ENCODE assay signal across 10 mouse cellular contexts in the genomic region with DNA sequence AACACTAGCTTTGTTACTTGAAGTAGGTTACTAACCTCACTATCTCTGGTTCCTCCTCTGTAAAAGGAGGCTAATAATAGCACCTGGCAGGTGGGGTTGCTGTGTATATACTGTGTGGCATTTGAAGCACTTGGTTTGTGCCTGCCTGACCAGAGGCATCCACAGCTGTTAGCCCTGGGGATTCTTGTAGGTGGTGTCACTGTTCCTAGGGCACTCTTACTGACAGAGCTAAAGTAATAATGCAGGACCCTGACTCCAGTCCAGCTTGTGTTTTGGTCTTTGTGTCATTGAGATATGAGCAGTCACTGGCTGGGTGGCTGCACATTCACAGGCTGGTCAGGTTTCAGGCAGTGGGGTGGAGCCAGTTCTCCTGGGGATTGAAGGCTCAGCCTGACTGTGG. TPM values are rescaled to one million over a fixed set of nuclear protein-coding genes. Genes with fewer than 3 reads are reported as not detected.
DNase-seq lines count a peak whose midpoint lies in the region; ATAC-seq lines count a peak whose summit lies in the region.
"Had no signal": no experiment of that assay in that cellular context is flagged by ENCODE, and none has a peak within 500 bp of the region (broad histone marks: within the 10 kb centered on the region; RNA-seq: fewer than 3 reads in every experiment).

No protein-coding gene starts in this region.

- H3K4me3 ChIP-seq in kidney, embryonic 16.5 days (ENCODE audit: low read length) = no peak overlapping the region
- no peak overlapping the region for H3K4me3 ChIP-seq in forebrain, embryonic 11.5 days (ENCODE audit: low read depth, low read length)
- H3K4me3 ChIP-seq: embryonic facial prominence, embryonic 12.5 days; neural tube, embryonic 15.5 days had no signal

- H3K36me3 ChIP-seq in kidney, embryonic 16.5 days (ENCODE audit: insufficient read depth, low read length) = no peaks in the 10 kb centered on the region
- no peaks in the 10 kb centered on the region for H3K36me3 ChIP-seq in forebrain, embryonic 11.5 days (ENCODE audit: control insufficient read depth, insufficient read depth, low read length)
- H3K36me3 ChIP-seq: embryonic facial prominence, embryonic 12.5 days; neural tube, embryonic 15.5 days had no signal

- no peak overlapping the region for H3K9ac ChIP-seq in kidney, embryonic 16.5 days (replicated peaks; ENCODE audit: low read length)
- H3K9ac ChIP-seq in forebrain, embryonic 11.5 days (ENCODE audit: low read length) = no peak overlapping the region
- H3K9ac ChIP-seq: embryonic facial prominence, embryonic 12.5 days; neural tube, embryonic 15.5 days had no signal

- H3K4me1 ChIP-seq in kidney, embryonic 16.5 days (ENCODE audit: insufficient read depth, low read length) = peaks cover 7% of the 10 kb centered on the region
- no peaks in the 10 kb centered on the region; the same call in 1 of the 2 replicates for H3K4me1 ChIP-seq in forebrain, embryonic 11.5 days (replicated peaks; ENCODE audit: control insufficient read depth, insufficient read depth, low read length)

- peak; percentile 16 to 17 for DNase-seq in adrenal gland, postnatal 36 days
- DNase-seq in adrenal gland, postnatal 25 days = no peak
- DNase-seq in 3T3-L1 (ENCODE audit: low read depth, low spot score) = peak; percentile 46
- DNase-seq in heart, adult 9 months (ENCODE audit: low spot score in 2 of 2) = peak; percentile 63 to 69
- no peak for DNase-seq in yolk sac, embryonic 10.5 days (ENCODE audit: low spot score)
- no peak for DNase-seq in right cerebral cortex, postnatal 25 days
- no peak for DNase-seq in forebrain, embryonic 11.5 days (ENCODE audit: low spot score)

- no peak overlapping the region for H3K4me2 ChIP-seq in kidney, embryonic 16.5 days (replicated peaks; ENCODE audit: low read depth, low read length)
- no peak overlapping the region for H3K4me2 ChIP-seq in forebrain, embryonic 11.5 days (ENCODE audit: low read depth, low read length, severe bottlenecking)
- H3K4me2 ChIP-seq: embryonic facial prominence, embryonic 12.5 days; neural tube, embryonic 15.5 days had no signal

- H3K9me3 ChIP-seq in kidney, embryonic 16.5 days (ENCODE audit: low read length) = no peaks in the 10 kb centered on the region
- no peaks in the 10 kb centered on the region for H3K9me3 ChIP-seq in forebrain, embryonic 11.5 days (ENCODE audit: control insufficient read depth, low read length)
- H3K9me3 ChIP-seq: embryonic facial prominence, embryonic 12.5 days; neural tube, embryonic 15.5 days had no signal

- no peaks in the 10 kb centered on the region for H3K27me3 ChIP-seq in kidney, embryonic 16.5 days (ENCODE audit: insufficient read depth, low read length)
- H3K27me3 ChIP-seq in forebrain, embryonic 11.5 days (ENCODE audit: control insufficient read depth, insufficient read depth, low read length) = no peaks in the 10 kb centered on the region
- H3K27me3 ChIP-seq: embryonic facial prominence, embryonic 12.5 days; neural tube, embryonic 15.5 days had no signal

- no peak for ATAC-seq in kidney, embryonic 16.5 days (ENCODE audit: low FRiP score, low TSS enrichment)
- no peak for ATAC-seq in forebrain, embryonic 11.5 days (replicated peaks; ENCODE audit: low FRiP score)

- peak overlapping the region; percentile 5; the same call in 1 of the 2 replicates for H3K27ac ChIP-seq in kidney, embryonic 16.5 days (ENCODE audit: low read length)
- no peak overlapping the region for H3K27ac ChIP-seq in forebrain, embryonic 11.5 days (ENCODE audit: low read depth, low read length)
- H3K27ac ChIP-seq: embryonic facial prominence, embryonic 12.5 days; neural tube, embryonic 15.5 days had no signal

RNA-seq across cellular contexts. Expression of a gene that starts 5.0 kb away (rescaled TPM):
- total RNA-seq in adrenal gland, postnatal 36 days (2021) = 10 to 100 TPM; 42.5 to 46.0 TPM
- 36.1 and 45.9 TPM in 2 replicates for total RNA-seq in adrenal gland, postnatal 25 days (2021)
- 33.8 and 35.7 TPM in 2 replicates for polyA plus RNA-seq in kidney, embryonic 16.5 days (2015; fragmentation: Nextera tagmentation; extraction: Ambion mirVana)
- 23.1 and 25.3 TPM in 2 replicates for polyA plus RNA-seq in forebrain, embryonic 11.5 days (2014; fragmentation: Nextera tagmentation; extraction: Ambion mirVana)

RNA-seq across cellular contexts. Expression of a gene that starts 45.3 kb away (rescaled TPM):
- 10 to 100 TPM; 19.0 to 24.1 TPM for total RNA-seq in adrenal gland, postnatal 36 days (2021)
- 27.3 and 34.5 TPM in 2 replicates for total RNA-seq in adrenal gland, postnatal 25 days (2021)
- polyA plus RNA-seq in kidney, embryonic 16.5 days (2015; fragmentation: Nextera tagmentation; extraction: Ambion mirVana) = 33.8 and 45.4 TPM in 2 replicates
- polyA plus RNA-seq in forebrain, embryonic 11.5 days (2014; fragmentation: Nextera tagmentation; extraction: Ambion mirVana) = 52.5 and 54.5 TPM in 2 replicates

RNA-seq across cellular contexts. Expression of a gene that starts 54.9 kb away (rescaled TPM):
- 100 to 1,000 TPM in 1 of 2 experiments, 10 to 100 TPM in 1; 32.3 to 196 TPM for total RNA-seq in adrenal gland, postnatal 36 days (2021)
- 26.3 and 44.3 TPM in 2 replicates for total RNA-seq in adrenal gland, postnatal 25 days (2021)
- 51.6 and 56.2 TPM in 2 replicates for polyA plus RNA-seq in kidney, embryonic 16.5 days (2015; fragmentation: Nextera tagmentation; extraction: Ambion mirVana)
- 9.1 and 9.6 TPM in 2 replicates for polyA plus RNA-seq in forebrain, embryonic 11.5 days (2014; fragmentation: Nextera tagmentation; extraction: Ambion mirVana)

Comparison
In these comparisons a context has a peak if more than half of its experiments do, and no peak if none do; other contexts are left out.
1. DNase-seq: peak in adrenal gland, postnatal 36 days (2 of 2), 3T3-L1 (single experiment) and heart, adult 9 months (2 of 2); none in adrenal gland, postnatal 25 days (single experiment), yolk sac, embryonic 10.5 days (single experiment), right cerebral cortex, postnatal 25 days (single experiment) and forebrain, embryonic 11.5 days (single experiment).